Mouse (Mus musculus) heart, postnatal 0 days (tissue): ENCODE measurements around the gene Iqcc. TPM values are rescaled to one million over a fixed set of nuclear protein-coding genes. Genes with fewer than 3 reads are reported as not detected.

Source experiments
- ATAC-seq: fragments of 200-750 bp; cut with Nextera tagmentation; 2 replicates; pipeline ENCODE4 v1.8.0; 2017; ENCODE audit warnings: low read depth, moderate number of reproducible peaks, moderate library complexity; ENCODE audit not compliant: insufficient read depth
- DNase-seq: peaks from one replicate; pipeline ENCODE4 v3.0.0-alpha.2; 2016; ENCODE audit warnings: low spot score
- H3K27ac ChIP-seq: fragments of 300-500 bp; sonication (generic); 2 replicates; pipeline ENCODE4 v1.5.1; 2014; ENCODE audit warnings: low read depth, mild to moderate bottlenecking
- H3K27me3 ChIP-seq: fragments of 300-500 bp; sonication (generic); 2 replicates; pipeline ENCODE4 v1.6.1; 2014; ENCODE audit warnings: low read length, mixed read lengths; ENCODE audit not compliant: control insufficient read depth, insufficient read depth
- H3K36me3 ChIP-seq: fragments of 300-500 bp; sonication (generic); replicated peaks from 2 replicates; pipeline ENCODE4 v1.6.1; 2014; ENCODE audit warnings: low read length, mixed read lengths; ENCODE audit not compliant: control insufficient read depth, insufficient read depth
- H3K4me1 ChIP-seq: fragments of 300-500 bp; sonication (generic); 2 replicates; pipeline ENCODE4 v1.6.1; 2014; ENCODE audit warnings: antibody characterized with exemption; ENCODE audit not compliant: control insufficient read depth, insufficient read depth
- H3K4me2 ChIP-seq: fragments of 300-500 bp; sonication (generic); 2 replicates; pipeline ENCODE4 v1.6.1; 2014; ENCODE audit warnings: low read depth, mild to moderate bottlenecking, low read length, moderate library complexity
- H3K4me3 ChIP-seq: fragments of 300-500 bp; sonication (generic); 2 replicates; pipeline ENCODE4 v1.5.1; 2014; ENCODE audit warnings: low read depth, low read length
- H3K9ac ChIP-seq: fragments of 300-500 bp; sonication (generic); replicated peaks from 2 replicates; pipeline ENCODE4 v1.6.1; 2014; ENCODE audit warnings: low read depth, low read length, mixed read lengths
- H3K9me3 ChIP-seq: fragments of 300-500 bp; sonication (generic); replicated peaks from 2 replicates; pipeline ENCODE4 v1.6.1; 2016; ENCODE audit warnings: low read length; ENCODE audit not compliant: control insufficient read depth
- CTCF ChIP-seq: IDR thresholded peaks from 2 replicates; pipeline ENCODE4 v1.5.1; 2016; ENCODE audit warnings: antibody characterized with exemption, control low read depth, low read depth
- EP300 ChIP-seq: IDR thresholded peaks from 2 replicates; pipeline ENCODE4 v1.6.1; 2016; ENCODE audit warnings: antibody characterized with exemption, low read depth
- WGBS: fragments of 180-500 bp; shearing (Covaris S2); extraction: QIAGEN DNeasy Blood & Tissue Kit; methylation state at CpG from one replicate; pipeline ENCODE4 v1.1.7; 2014; 5-methylcytosine and 5-hydroxymethylcytosine counted together
- polyA plus RNA-seq: library from polyadenylated mRNA; unstranded; fragments of >200 nt; fragmentation: Nextera tagmentation; extraction: Ambion mirVana; gene quantifications from 2 replicates; pipeline ENCODE4 v1.2.1, GENCODE M21; 2015
- total RNA-seq: library from RNA; depleted of rRNA; stranded (reverse); fragments of >200 nt; gene quantifications from 2 replicates; pipeline ENCODE4 v1.2.3, GENCODE M21; 2014; ENCODE audit warnings: low replicate concordance

Iqcc gene
- total and polyA plus RNA-seq, 2 experiments from 2014 or later = 6.3 to 23.0 TPM

GRCm38 (mm10) chr4:129625029-129625370 is 6.1 kb upstream of the Iqcc start:
- 3% methylated on average over 6 of the region's 6 CpGs for WGBS
- peak; percentile 53 for DNase-seq
- Histone ChIP-seq H3K4me3 (peak overlapping the region; percentile 65), H3K27me3 (no peaks in the 10 kb centered on the region), H3K4me2 (peak overlapping the region; percentile 84), H3K27ac (peak overlapping the region; percentile 89), H3K4me1 (peaks cover 30% of the 10 kb centered on the region), H3K9me3 (no peaks in the 10 kb centered on the region), H3K36me3 (peaks cover 48% of the 10 kb centered on the region), H3K9ac (peak overlapping the region; percentile 29; the same call in 1 of the 2 replicates)
- no peak for TF ChIP-seq CTCF
- no peak for TF ChIP-seq EP300
- peak; percentile 19; the same call in 1 of the 2 replicates for ATAC-seq

DNA sequence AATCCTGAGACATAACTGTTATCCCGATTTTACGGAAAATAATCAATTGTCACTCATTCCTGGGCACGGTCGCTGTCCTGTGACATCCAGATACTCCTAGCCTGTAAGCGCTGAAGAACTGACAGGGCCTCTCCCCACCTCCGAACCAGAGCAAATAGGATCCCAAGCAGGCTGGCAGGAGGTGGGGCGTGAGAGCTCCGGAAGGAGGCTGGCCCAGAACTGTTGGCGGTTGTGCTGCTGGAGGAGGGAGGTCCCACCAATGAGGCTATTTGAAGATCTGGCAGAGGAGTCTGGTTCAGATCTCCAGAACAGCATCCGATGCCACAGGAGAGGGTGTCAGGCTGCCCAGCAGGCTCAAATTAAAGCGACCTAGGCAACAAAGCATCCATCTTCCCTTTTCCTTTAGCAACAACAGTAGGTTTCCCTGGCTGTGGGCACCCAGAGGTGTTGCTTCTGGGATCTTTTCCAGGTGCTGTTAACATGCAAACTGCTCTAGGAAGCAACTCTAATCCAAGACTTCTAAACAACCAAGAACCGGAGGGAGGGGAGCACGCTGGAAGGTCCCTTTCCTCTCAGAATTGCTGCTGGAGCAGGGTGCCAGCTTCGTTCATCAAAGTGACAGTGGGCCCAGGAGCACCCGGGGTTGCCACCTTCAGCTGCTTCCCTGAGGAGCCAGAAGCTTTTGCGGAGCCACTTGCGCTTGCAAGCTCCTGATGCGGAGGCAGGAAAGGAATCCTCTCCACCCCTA is 5.6 kb upstream of the Iqcc start:
- no peak for TF ChIP-seq CTCF
- TF ChIP-seq EP300 = 0 out of 2 replicates have a peak, but pooled peaks have one; percentile 8
- peaks cover 43% of the 10 kb centered on the region for H3K36me3 ChIP-seq
- DNase-seq (peak; percentile 96), ATAC-seq (peak; percentile 92)
- H3K9me3 ChIP-seq = no peaks in the 10 kb centered on the region
- H3K9ac ChIP-seq = peak overlapping the region; percentile 71
- peaks cover 30% of the 10 kb centered on the region for H3K4me1 ChIP-seq
- peak overlapping the region; percentile 84 for H3K4me2 ChIP-seq
- WGBS = 2% methylated on average over 18 of the region's 18 CpGs
- no peaks in the 10 kb centered on the region for H3K27me3 ChIP-seq
- peak overlapping the region; percentile 65 for H3K4me3 ChIP-seq
- peak overlapping the region; percentile 89 for H3K27ac ChIP-seq

GRCm38 (mm10) chr4:129623681-129624091 is 4.8 kb upstream of the Iqcc start, which contains the start of gene Ccdc28b:
TSS of gene Ccdc28b (minus strand) at chr4:129623947.
- no peaks in the 10 kb centered on the region for H3K27me3 ChIP-seq
- H3K4me2 ChIP-seq = peak within 1 kb of the TSS; percentile 84
- peaks cover 35% of the 10 kb centered on the region for H3K36me3 ChIP-seq
- H3K9me3 ChIP-seq = no peaks in the 10 kb centered on the region
- peak within 1 kb of the TSS; percentile 89 for H3K27ac ChIP-seq
- 1% methylated on average over 10 of the region's 10 CpGs for WGBS
- peak within 1 kb of the TSS; percentile 71 for H3K9ac ChIP-seq
- H3K4me1 ChIP-seq = peaks cover 30% of the 10 kb centered on the region
- ATAC-seq (peak; percentile 30), DNase-seq (peak; percentile 74)
- H3K4me3 ChIP-seq = peak within 1 kb of the TSS; percentile 65
- TF ChIP-seq EP300 (0 out of 2 replicates have a peak, but pooled peaks have one; percentile 13), CTCF (no peak)

GRCm38 (mm10) chr4:129622803-129623535 is 4.1 kb upstream of the Iqcc start:
- WGBS = 14% methylated on average over 8 of the region's 8 CpGs
- peak overlapping the region; percentile 71 for H3K9ac ChIP-seq
- peak overlapping the region; percentile 65 for H3K4me3 ChIP-seq
- peaks cover 37% of the 10 kb centered on the region for H3K4me1 ChIP-seq
- DNase-seq = no peak
- peak overlapping the region; percentile 84 for H3K4me2 ChIP-seq
- ATAC-seq = no peak
- H3K9me3 ChIP-seq = no peaks in the 10 kb centered on the region
- TF ChIP-seq CTCF (no peak), EP300 (no peak)
- peaks cover 28% of the 10 kb centered on the region for H3K36me3 ChIP-seq
- H3K27ac ChIP-seq = peak overlapping the region; percentile 89
- H3K27me3 ChIP-seq = no peaks in the 10 kb centered on the region

- peak overlapping the region; percentile 71 for H3K9ac ChIP-seq
- peak overlapping the region; percentile 89 for H3K27ac ChIP-seq
- DNase-seq (no peak), ATAC-seq (no peak)
- H3K4me1 ChIP-seq = peaks cover 38% of the 10 kb centered on the region
- peak overlapping the region; percentile 84 for H3K4me2 ChIP-seq
- TF ChIP-seq CTCF = no peak
- TF ChIP-seq EP300 = no peak
- no peaks in the 10 kb centered on the region for H3K27me3 ChIP-seq
- 66% methylated on average over 11 of the region's 11 CpGs for WGBS
- H3K36me3 ChIP-seq = peaks cover 26% of the 10 kb centered on the region
- H3K4me3 ChIP-seq = peak overlapping the region; percentile 65
- H3K9me3 ChIP-seq = no peaks in the 10 kb centered on the region
Measured at GRCm38 (mm10) chr4:129622120-129622802, 3.4 kb upstream of the Iqcc start.
